Mouse (Mus musculus): ENCODE results near the gene Sptb.

GRCm38 (mm10) chr12:76603779-76604178, 106.6 kb downstream of the Sptb start:
- TF ChIP-seq CTCF (IDR thresholded peaks at IDR 0.05; ENCODE audit: insufficient read depth, low read depth, low read length), result no peak
- TF ChIP-seq POLR2A (IDR thresholded peaks at IDR 0.05; ENCODE audit: insufficient read depth, low read depth, low read length), result no peak

Data from olfactory bulb, adult 2 months (tissue).